Mouse (Mus musculus) small intestine, adult 2 months (tissue): ENCODE measurements around the gene H2afy2. TPM values are rescaled to one million over a fixed set of nuclear protein-coding genes. Genes with fewer than 3 reads are reported as not detected.
A peak's percentile ranks its signal among the peaks of the same experiment; 100 is the strongest.

ENCODE experiments used
- H3K27ac ChIP-seq: fragments of 200-500 bp; 2 replicates; pipeline ENCODE4 v1.5.1; 2012; ENCODE audit warnings: low read depth, low read length, control low read depth, inconsistent platforms; ENCODE audit not compliant: insufficient read depth
- H3K27me3 ChIP-seq: fragments of 200-500 bp; 2 replicates; pipeline ENCODE4 v1.6.1; 2012; ENCODE audit warnings: mild to moderate bottlenecking, moderate library complexity, low read length, inconsistent platforms; ENCODE audit not compliant: control insufficient read depth, insufficient read depth
- H3K36me3 ChIP-seq: fragments of 200-500 bp; 2 replicates; pipeline ENCODE4 v1.6.1; 2012; ENCODE audit warnings: mild to moderate bottlenecking, low read length, control low read depth, inconsistent platforms; ENCODE audit not compliant: control insufficient read depth, insufficient read depth
- H3K4me1 ChIP-seq: fragments of 200-500 bp; 2 replicates; pipeline ENCODE4 v1.6.1; 2012; ENCODE audit warnings: low read length, inconsistent platforms, mixed read lengths; ENCODE audit not compliant: control insufficient read depth, insufficient read depth, insufficient read length
- H3K4me3 ChIP-seq: fragments of 200-500 bp; 2 replicates; pipeline ENCODE4 v1.5.1; 2012; ENCODE audit warnings: low read depth, mild to moderate bottlenecking, control low read depth, inconsistent platforms, low read length, moderate library complexity
- CTCF ChIP-seq: fragments of 200-500 bp; IDR thresholded peaks from 2 replicates; pipeline ENCODE4 v1.5.1; 2012; ENCODE audit warnings: low read depth, mild to moderate bottlenecking, control low read depth, inconsistent platforms, low read length, moderate library complexity, mixed read lengths; ENCODE audit not compliant: insufficient replicate concordance, insufficient read length; ENCODE audit errors: extremely low read depth
- POLR2A ChIP-seq: fragments of 200-500 bp; IDR thresholded peaks from 2 replicates; pipeline ENCODE4 v1.6.1; 2012; ENCODE audit warnings: low read depth, mild to moderate bottlenecking, control low read depth, inconsistent platforms, low read length, moderate library complexity
- WGBS: fragments of 180-500 bp; shearing (Covaris S2); methylation state at CpG from one replicate; pipeline ENCODE4 v1.1.7; 2018; 5-methylcytosine and 5-hydroxymethylcytosine counted together
- polyA plus RNA-seq: library from polyadenylated mRNA; depleted of rRNA; stranded (reverse); fragments of >200 nt; gene quantifications from 2 replicates; pipeline ENCODE4 v1.2.3, GENCODE M21; 2012

H2afy2 gene
- polyA plus RNA-seq, 1 experiment = 1.6 TPM

- TF ChIP-seq CTCF (no peak), POLR2A (no peak)
- no peak overlapping the region for H3K4me3 ChIP-seq
- no peak overlapping the region for H3K27ac ChIP-seq
- 0 out of 2 replicates have a peak, but pooled peaks cover 4% of the 10 kb centered on the region for H3K4me1 ChIP-seq
- WGBS = 73% methylated on average over 14 of the region's 14 CpGs
- no peaks in the 10 kb centered on the region for H3K27me3 ChIP-seq
- H3K36me3 ChIP-seq = no peaks in the 10 kb centered on the region
Measured at GRCm38 (mm10) chr10:61757022-61757421, 26.9 kb downstream of the H2afy2 start.

GRCm38 (mm10) chr10:61753071-61753470 lies 30.9 kb downstream of the H2afy2 start:
- TF ChIP-seq CTCF (no peak), POLR2A (no peak)
- Histone ChIP-seq H3K27me3 (no peaks in the 10 kb centered on the region), H3K36me3 (no peaks in the 10 kb centered on the region), H3K27ac (no peak overlapping the region), H3K4me3 (no peak overlapping the region), H3K4me1 (0 out of 2 replicates have a peak, but pooled peaks cover 2% of the 10 kb centered on the region)
- 97% methylated on average over 23 of the region's 23 CpGs for WGBS

GRCm38 (mm10) chr10:61751534-61752219 lies 32.3 kb downstream of the H2afy2 start:
- 60% methylated on average over 20 of the region's 20 CpGs for WGBS
- Histone ChIP-seq H3K4me1 (0 out of 2 replicates have a peak, but pooled peaks cover 2% of the 10 kb centered on the region), H3K4me3 (no peak overlapping the region), H3K27me3 (no peaks in the 10 kb centered on the region), H3K27ac (peak overlapping the region; percentile 15; the same call in 1 of the 2 replicates), H3K36me3 (no peaks in the 10 kb centered on the region)
- TF ChIP-seq POLR2A = no peak
- no peak for TF ChIP-seq CTCF

- H3K4me1 ChIP-seq = 0 out of 2 replicates have a peak, but pooled peaks cover 2% of the 10 kb centered on the region
- H3K27ac ChIP-seq = no peak overlapping the region
- WGBS = 64% methylated on average over 9 of the region's 9 CpGs
- no peaks in the 10 kb centered on the region for H3K27me3 ChIP-seq
- TF ChIP-seq POLR2A = no peak
- no peaks in the 10 kb centered on the region for H3K36me3 ChIP-seq
- no peak overlapping the region for H3K4me3 ChIP-seq
Measured at GRCm38 (mm10) chr10:61750014-61750413, 33.9 kb downstream of the H2afy2 start.

DNA sequence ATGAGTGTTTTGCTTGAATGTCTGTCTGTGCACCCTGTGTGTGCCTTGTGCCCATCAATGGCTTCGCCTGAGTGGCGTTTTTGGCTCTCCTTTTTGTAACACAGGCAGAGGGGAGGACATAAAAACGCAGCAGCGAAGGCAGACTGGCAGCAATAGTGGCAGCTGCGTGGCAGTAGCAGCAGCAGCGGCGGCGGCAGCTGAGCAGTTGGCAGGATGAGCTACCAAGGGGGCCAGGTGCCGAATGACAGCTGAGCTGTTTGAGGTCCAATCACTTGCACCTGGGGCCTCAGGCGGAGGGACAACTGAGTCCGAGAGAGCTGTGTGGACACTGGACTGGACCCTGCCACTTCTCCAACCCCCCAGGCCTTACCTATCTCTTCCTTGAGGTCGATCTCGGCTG lies 36.6 kb downstream of the H2afy2 start:
- Histone ChIP-seq H3K36me3 (no peaks in the 10 kb centered on the region), H3K4me3 (no peak overlapping the region), H3K27me3 (no peaks in the 10 kb centered on the region), H3K27ac (no peak overlapping the region), H3K4me1 (0 out of 2 replicates have a peak, but pooled peaks cover 2% of the 10 kb centered on the region)
- no peak for TF ChIP-seq CTCF
- TF ChIP-seq POLR2A = no peak
- 91% methylated on average over 13 of the region's 13 CpGs for WGBS

GRCm38 (mm10) chr10:61745133-61745532 lies 38.8 kb downstream of the H2afy2 start:
- Histone ChIP-seq H3K4me3 (no peak overlapping the region), H3K4me1 (no peaks in the 10 kb centered on the region), H3K27me3 (no peaks in the 10 kb centered on the region), H3K36me3 (no peaks in the 10 kb centered on the region), H3K27ac (no peak overlapping the region)
- TF ChIP-seq CTCF = no peak
- no peak for TF ChIP-seq POLR2A
- whole genome bisulfite sequencing = 91% methylated on average over 4 of the region's 4 CpGs

DNA sequence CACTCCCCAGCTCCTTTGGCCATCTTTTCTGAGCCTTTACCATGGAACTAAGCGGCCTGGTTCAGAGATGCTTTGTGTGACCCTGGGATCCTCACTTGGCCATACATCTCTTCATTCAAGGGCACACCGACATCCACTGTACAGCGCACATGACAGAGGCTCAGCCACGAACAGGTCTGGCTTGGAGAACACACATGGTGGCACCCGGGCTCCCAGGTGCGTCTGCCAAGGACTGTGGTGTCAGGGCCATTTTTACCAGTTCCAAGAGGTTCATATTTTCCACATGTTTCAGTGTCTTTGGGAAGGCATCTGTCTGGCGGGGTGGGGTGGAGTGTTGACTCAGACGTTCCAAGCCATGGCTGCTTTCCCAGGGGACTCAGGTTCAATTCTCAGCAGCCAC lies 41.6 kb downstream of the H2afy2 start:
- H3K36me3 ChIP-seq = no peaks in the 10 kb centered on the region
- TF ChIP-seq POLR2A (no peak), CTCF (no peak; the same call in 1 of the 2 replicates)
- no peaks in the 10 kb centered on the region for H3K27me3 ChIP-seq
- WGBS = 92% methylated on average over 8 of the region's 8 CpGs
- no peaks in the 10 kb centered on the region for H3K4me1 ChIP-seq
- H3K27ac ChIP-seq = no peak overlapping the region
- no peak overlapping the region for H3K4me3 ChIP-seq
